Mouse (Mus musculus) midbrain, embryonic 15.5 days (tissue): Measurements from ENCODE around the gene Rer1. TPM values are rescaled to one million over a fixed set of nuclear protein-coding genes. Genes with fewer than 3 reads are reported as not detected.

Source experiments
- ATAC-seq: fragments of 200-750 bp; cut with Nextera tagmentation; replicated peaks from 2 replicates; pipeline ENCODE4 v1.8.0; 2017; ENCODE audit warnings: moderate TSS enrichment
- H3K27ac ChIP-seq: fragments of 300-500 bp; sonication (generic); 2 replicates; pipeline ENCODE4 v1.5.1; 2015; ENCODE audit warnings: mild to moderate bottlenecking, inconsistent platforms
- H3K27me3 ChIP-seq: fragments of 300-500 bp; sonication (generic); replicated peaks from 2 replicates; pipeline ENCODE4 v1.6.1; 2015; ENCODE audit warnings: inconsistent platforms
- H3K36me3 ChIP-seq: fragments of 300-500 bp; sonication (generic); replicated peaks from 2 replicates; pipeline ENCODE4 v1.6.1; 2015; ENCODE audit warnings: inconsistent platforms
- H3K4me1 ChIP-seq: fragments of 300-500 bp; sonication (generic); 2 replicates; pipeline ENCODE4 v1.6.1; 2015; ENCODE audit warnings: inconsistent platforms
- H3K4me2 ChIP-seq: fragments of 300-500 bp; sonication (generic); 2 replicates; pipeline ENCODE4 v1.6.1; 2015; ENCODE audit warnings: inconsistent platforms, mild to moderate bottlenecking, moderate library complexity
- H3K4me3 ChIP-seq: fragments of 300-500 bp; sonication (generic); 2 replicates; pipeline ENCODE4 v1.5.1; 2015; ENCODE audit warnings: mild to moderate bottlenecking, inconsistent platforms
- H3K9ac ChIP-seq: fragments of 300-500 bp; sonication (generic); 2 replicates; pipeline ENCODE4 v1.6.1; 2015; ENCODE audit warnings: mild to moderate bottlenecking, inconsistent platforms
- H3K9me3 ChIP-seq: fragments of 300-500 bp; sonication (generic); 2 replicates; pipeline ENCODE4 v1.6.1; 2016; ENCODE audit warnings: inconsistent platforms
- WGBS: fragments of 180-500 bp; shearing (Covaris S2); methylation state at CpG from one replicate; pipeline ENCODE4 v1.1.7; 2015; ENCODE audit warnings: mixed read lengths; 5-methylcytosine and 5-hydroxymethylcytosine counted together
- polyA plus RNA-seq: library from polyadenylated mRNA; unstranded; fragments of >200 nt; fragmentation: Nextera tagmentation; extraction: Ambion mirVana; gene quantifications from 2 replicates; pipeline ENCODE4 v1.2.1, GENCODE M21; 2015

The Rer1 gene
- polyA plus RNA-seq, 1 experiment from 2014 or later = 111 TPM

DNA sequence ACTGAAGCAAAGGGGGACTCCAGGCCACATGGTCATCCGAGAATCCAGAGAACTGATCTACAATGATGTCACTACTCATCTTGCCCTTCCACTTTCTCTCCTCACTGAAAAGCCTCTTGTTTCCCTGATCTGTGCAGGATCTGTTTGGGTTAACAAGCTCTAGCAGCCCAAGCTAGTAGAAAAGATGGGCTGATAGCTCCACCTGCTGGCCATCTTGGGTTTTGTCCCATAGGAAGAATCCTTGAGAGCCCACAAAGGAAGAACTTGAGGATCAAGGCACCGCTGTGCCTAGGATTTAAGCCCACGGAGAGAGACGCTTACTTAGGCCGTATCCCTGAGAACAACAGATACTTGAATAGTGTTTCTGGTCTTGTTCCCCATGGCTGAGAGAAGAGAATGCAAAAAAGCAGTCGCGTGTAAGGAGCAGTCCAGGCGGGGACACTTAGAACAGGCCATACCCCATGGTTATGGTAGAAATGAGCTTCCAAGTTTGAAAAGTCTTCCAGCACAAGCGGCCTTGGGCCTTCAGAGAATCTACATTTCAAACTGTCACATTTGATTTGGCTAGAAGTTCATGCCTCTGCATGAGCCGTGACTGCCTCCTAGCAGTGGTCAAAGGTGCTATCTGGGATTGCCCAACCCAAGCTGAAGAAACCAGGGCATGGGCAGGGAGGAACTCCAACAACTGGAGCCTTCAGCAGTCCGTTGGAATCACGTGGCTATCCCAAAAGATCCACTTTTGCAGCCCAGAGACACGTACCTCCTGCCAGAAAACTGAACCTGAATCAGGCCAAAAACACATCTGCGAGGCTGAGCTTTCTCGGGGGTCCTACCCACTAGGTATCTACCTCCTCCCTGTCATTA, 20.0 kb downstream of the Rer1 start:
- Histone ChIP-seq H3K4me2 (peak overlapping the region; percentile 84), H3K36me3 (peaks cover 23% of the 10 kb centered on the region), H3K27me3 (no peaks in the 10 kb centered on the region), H3K9me3 (no peaks in the 10 kb centered on the region), H3K4me1 (peaks cover 19% of the 10 kb centered on the region), H3K27ac (peak overlapping the region; percentile 64), H3K4me3 (peak overlapping the region; percentile 69), H3K9ac (peak overlapping the region; percentile 19; the same call in 1 of the 2 replicates)
- 4% methylated on average over 15 of the region's 15 CpGs for WGBS
- ATAC-seq = peak; percentile 66

DNA sequence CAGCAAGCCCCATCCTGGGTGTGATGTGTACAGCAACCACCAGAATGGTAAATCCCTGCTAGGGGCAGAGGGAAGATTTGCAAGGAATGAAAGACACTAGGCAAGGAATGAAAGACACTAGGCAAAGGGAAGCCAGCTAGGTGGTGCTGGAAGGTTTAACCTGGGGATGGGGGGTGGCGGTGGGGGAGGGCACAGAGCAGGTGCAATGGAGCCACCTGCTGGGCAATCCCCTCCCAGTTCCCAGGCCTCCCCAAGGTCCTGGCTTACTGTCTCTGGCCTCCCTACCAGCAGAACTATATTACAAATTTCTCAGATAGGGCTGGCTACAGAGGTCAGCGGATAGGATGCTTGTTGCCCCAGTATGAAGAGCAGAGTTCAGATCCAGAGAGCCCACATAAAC, 21.7 kb downstream of the Rer1 start:
- H3K4me3 ChIP-seq = no peak overlapping the region
- H3K4me1 ChIP-seq = peaks cover 19% of the 10 kb centered on the region
- WGBS = 63% methylated on average over 2 of the region's 2 CpGs
- no peak for ATAC-seq
- no peaks in the 10 kb centered on the region for H3K27me3 ChIP-seq
- H3K9ac ChIP-seq = no peak overlapping the region
- no peak overlapping the region for H3K27ac ChIP-seq
- H3K36me3 ChIP-seq = 0 out of 2 replicates have a peak, but pooled peaks cover 5% of the 10 kb centered on the region
- no peak overlapping the region for H3K4me2 ChIP-seq
- no peaks in the 10 kb centered on the region for H3K9me3 ChIP-seq

DNA sequence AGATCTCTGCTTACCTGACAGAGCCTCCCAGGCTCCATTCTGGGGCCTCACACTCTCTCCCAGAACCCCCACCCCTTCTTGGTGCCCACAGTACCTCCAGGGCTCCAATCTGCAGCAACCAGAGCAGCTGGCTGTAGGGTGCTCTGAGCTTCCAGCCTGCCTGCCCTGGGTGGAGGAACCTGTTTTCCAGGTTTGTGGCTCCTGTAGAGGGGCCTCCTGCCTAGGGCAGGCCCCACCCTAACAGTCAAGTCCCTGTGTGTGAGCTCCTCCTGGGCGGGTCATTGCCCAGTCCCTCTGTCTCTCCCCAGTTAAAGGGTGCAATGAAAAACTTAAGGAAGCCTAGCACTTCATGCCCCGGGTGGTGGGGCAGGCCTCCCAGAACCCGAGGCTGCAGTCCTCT, 22.3 kb downstream of the Rer1 start:
- no peaks in the 10 kb centered on the region for H3K9me3 ChIP-seq
- no peak overlapping the region for H3K4me2 ChIP-seq
- 0 out of 2 replicates have a peak, but pooled peaks cover 4% of the 10 kb centered on the region for H3K36me3 ChIP-seq
- no peak overlapping the region for H3K4me3 ChIP-seq
- H3K27me3 ChIP-seq = no peaks in the 10 kb centered on the region
- H3K27ac ChIP-seq = no peak overlapping the region
- ATAC-seq = no peak
- no peak overlapping the region for H3K9ac ChIP-seq
- WGBS = 45% methylated on average over 3 of the region's 3 CpGs
- H3K4me1 ChIP-seq = peaks cover 24% of the 10 kb centered on the region

DNA sequence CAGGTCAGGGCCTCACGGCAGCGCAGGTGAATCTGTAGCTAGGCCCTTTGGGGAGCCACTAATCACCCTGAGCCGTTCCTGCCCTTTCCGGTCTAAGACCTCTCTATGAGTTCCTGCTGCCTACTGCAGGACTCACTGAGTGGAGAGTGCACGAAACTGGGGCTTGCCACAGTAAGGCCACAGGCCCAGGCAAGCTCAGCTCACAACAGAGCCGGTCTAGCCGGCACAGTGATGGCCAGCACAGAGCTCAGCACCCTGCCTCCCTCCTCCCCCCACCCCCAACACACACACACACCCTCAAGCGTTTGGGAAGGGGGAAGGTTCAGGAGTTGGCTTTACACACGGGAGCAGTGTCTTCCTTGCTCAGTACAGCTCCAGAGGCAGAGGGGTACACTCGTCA, 27.9 kb downstream of the Rer1 start:
- Histone ChIP-seq H3K9ac (no peak overlapping the region), H3K27me3 (no peaks in the 10 kb centered on the region), H3K4me3 (no peak overlapping the region), H3K4me2 (no peak overlapping the region), H3K36me3 (no peaks in the 10 kb centered on the region), H3K4me1 (peaks cover 21% of the 10 kb centered on the region), H3K27ac (no peak overlapping the region), H3K9me3 (no peaks in the 10 kb centered on the region)
- ATAC-seq = no peak
- 43% methylated on average over 10 of the region's 10 CpGs for WGBS

DNA sequence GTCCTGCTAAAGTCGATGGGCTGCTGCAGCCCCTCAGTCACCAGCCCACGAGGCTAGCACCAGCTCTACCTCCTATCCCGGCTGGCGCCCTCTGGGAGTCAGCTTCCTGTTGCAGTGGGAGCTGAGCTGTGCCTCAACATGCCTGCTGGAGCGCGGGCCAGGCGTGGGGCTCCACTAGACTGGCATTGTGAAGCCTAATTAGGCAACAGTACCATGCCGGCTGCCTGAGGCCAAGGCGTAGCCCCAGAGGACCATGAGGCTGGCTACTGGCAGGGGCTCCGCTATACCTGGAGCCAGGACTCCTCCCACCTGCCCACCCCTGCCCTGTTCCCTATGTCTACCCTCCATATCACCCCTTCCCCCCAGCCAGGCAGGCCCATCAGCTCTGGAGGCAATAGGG, 29.5 kb downstream of the Rer1 start, which contains the start of gene Plch2:
Gene Plch2 (minus strand): TSS at position 61 of the 400 bp plus-strand sequence.
- no peak within 1 kb of the TSS for H3K4me3 ChIP-seq
- 65% methylated on average over 10 of the region's 10 CpGs for WGBS
- no peaks in the 10 kb centered on the region for H3K36me3 ChIP-seq
- no peak within 1 kb of the TSS for H3K4me2 ChIP-seq
- no peak for ATAC-seq
- peaks cover 21% of the 10 kb centered on the region for H3K4me1 ChIP-seq
- H3K9ac ChIP-seq = no peak within 1 kb of the TSS
- H3K27ac ChIP-seq = no peak within 1 kb of the TSS
- H3K27me3 ChIP-seq = no peaks in the 10 kb centered on the region
- no peaks in the 10 kb centered on the region for H3K9me3 ChIP-seq

DNA sequence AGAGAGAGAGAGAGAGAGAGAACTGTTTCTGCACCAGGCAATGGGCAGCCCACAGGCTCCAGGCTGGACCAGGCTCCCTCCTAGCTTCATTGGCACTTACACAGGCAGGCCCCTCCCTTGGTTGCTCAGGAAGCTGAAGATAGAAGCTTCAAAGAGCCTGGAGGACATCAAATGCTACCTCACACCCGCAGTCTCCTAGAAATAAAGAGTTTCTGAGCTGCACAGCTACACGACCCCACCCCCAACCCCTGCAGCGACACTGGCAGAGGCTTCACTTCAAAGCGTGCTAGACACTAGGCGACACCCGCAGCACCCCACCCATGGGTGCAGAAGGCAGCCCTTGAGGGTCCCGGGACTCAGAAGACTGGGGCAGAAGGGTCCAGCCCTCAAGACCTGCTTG, 36.1 kb downstream of the Rer1 start:
- Histone ChIP-seq H3K9me3 (no peaks in the 10 kb centered on the region), H3K36me3 (no peaks in the 10 kb centered on the region), H3K4me2 (no peak overlapping the region), H3K4me3 (no peak overlapping the region), H3K4me1 (peaks cover 4% of the 10 kb centered on the region; the same call in 1 of the 2 replicates), H3K27ac (no peak overlapping the region), H3K9ac (no peak overlapping the region), H3K27me3 (peaks cover 3% of the 10 kb centered on the region; the same call in 1 of the 2 replicates)
- WGBS = 79% methylated on average over 7 of the region's 7 CpGs
- no peak for ATAC-seq

DNA sequence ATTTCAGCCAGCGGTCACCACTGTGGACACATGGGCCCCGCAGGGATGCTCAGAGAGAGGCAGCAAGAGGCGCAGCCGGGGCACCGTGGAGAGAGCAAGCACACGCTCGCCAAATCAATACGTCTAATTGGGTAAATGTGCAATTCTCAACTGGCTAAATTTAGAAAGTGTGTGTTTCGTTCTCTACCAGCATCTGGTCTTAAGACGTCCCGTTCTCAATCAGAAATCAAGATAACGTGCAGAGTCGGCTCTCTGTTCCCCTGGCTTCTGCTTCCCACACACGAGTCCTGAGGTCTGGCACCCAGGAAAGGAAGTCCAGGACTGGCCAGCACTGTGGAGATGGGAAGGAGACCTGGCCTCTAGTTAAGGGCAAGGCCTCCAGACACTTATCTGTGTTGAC, 39.5 kb downstream of the Rer1 start:
- H3K4me2 ChIP-seq = no peak overlapping the region
- no peak overlapping the region for H3K4me3 ChIP-seq
- H3K4me1 ChIP-seq = peaks cover 19% of the 10 kb centered on the region
- H3K9me3 ChIP-seq = no peaks in the 10 kb centered on the region
- ATAC-seq = no peak
- H3K27ac ChIP-seq = no peak overlapping the region
- 83% methylated on average over 14 of the region's 14 CpGs for WGBS
- H3K27me3 ChIP-seq = peaks cover 30% of the 10 kb centered on the region
- no peaks in the 10 kb centered on the region for H3K36me3 ChIP-seq
- H3K9ac ChIP-seq = no peak overlapping the region

DNA sequence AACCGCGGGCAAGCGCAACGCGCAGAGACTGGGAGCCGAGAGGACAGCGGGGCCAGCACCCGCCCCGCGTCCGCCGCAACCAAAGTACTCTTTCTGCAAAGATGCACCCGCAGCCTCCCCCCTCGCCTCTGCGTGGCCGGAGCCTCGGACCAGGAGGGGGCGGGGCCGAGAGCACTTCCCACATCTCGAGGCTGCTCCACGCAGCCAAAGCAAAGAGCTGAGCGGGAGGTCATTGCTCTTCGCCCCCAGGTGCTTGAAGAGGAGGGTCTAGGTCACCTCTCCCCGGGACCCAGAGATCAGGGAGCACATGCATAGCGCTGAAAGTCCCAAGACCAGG, 42.9 kb downstream of the Rer1 start:
- no peak overlapping the region for H3K27ac ChIP-seq
- H3K9ac ChIP-seq = peak overlapping the region; percentile 64
- ATAC-seq = peak; percentile 32; the same call in 1 of the 2 replicates
- peak overlapping the region; percentile 58 for H3K4me3 ChIP-seq
- H3K36me3 ChIP-seq = no peaks in the 10 kb centered on the region
- H3K4me2 ChIP-seq = peak overlapping the region; percentile 82
- no peaks in the 10 kb centered on the region for H3K9me3 ChIP-seq
- peaks cover 32% of the 10 kb centered on the region for H3K27me3 ChIP-seq
- peaks cover 40% of the 10 kb centered on the region for H3K4me1 ChIP-seq
- 2% methylated on average over 22 of the region's 25 CpGs for WGBS

DNA sequence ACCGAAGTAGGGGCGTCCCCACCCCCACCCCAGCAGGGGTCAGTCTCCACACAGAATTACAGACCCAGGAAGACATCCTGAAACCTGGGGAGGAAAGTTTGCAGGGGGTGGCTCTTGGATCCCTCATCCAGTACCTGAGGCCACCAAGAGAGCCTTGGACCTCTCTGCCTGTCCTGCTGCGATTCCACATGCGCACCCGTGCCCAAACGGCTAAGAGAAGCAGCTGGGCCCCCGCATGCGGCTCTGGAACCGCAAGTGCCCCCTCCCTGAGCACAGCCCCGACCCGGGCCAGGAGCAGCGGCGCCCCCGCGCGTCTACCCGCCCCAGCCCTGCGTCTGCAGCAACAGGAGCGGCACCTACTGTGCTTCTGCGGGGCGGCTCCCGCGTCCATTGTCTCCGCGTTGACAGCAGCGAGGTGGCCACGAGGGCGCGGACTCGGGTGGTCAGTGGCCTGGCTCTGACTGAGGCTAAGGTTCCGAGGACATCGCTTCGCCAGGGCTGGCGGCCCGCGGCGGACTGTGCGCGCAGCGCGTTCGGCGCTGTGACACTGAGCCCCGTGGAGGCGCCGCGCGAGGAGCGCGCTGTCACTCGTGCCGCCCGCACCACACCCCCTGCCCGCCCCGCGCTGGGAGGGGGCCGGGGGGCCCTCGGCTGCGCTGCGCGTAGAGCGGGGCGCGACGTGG, 43.4 kb downstream of the Rer1 start:
- peak overlapping the region; percentile 82 for H3K4me2 ChIP-seq
- peak overlapping the region; percentile 64 for H3K9ac ChIP-seq
- no peak overlapping the region for H3K27ac ChIP-seq
- H3K27me3 ChIP-seq = peaks cover 32% of the 10 kb centered on the region
- peak; percentile 74 for ATAC-seq
- peaks cover 40% of the 10 kb centered on the region for H3K4me1 ChIP-seq
- H3K9me3 ChIP-seq = no peaks in the 10 kb centered on the region
- WGBS = 1% methylated on average over 55 of the region's 65 CpGs
- H3K4me3 ChIP-seq = peak overlapping the region; percentile 58
- H3K36me3 ChIP-seq = no peaks in the 10 kb centered on the region

DNA sequence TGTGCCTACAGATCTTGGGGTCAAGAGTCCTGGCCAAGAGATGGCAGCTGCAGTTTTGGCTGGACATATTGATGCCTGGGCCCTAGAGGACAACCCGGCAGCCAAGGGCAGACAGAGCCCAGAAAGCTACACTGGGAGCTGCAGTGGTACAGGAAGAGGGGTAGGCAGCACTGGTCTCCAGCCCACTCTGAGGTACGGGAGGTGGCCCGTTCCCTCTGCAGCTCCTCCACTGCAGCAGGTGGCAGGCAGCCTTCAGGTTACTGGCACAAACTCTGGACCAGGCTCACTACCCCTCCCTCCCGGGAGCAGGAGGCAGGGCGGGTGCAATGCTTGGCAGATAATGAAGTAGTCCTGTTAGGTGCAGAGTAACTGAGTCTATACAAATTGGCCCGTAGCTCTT, 45.5 kb downstream of the Rer1 start:
- Histone ChIP-seq H3K4me3 (0 out of 2 replicates have a peak overlapping the region, but pooled peaks have one; percentile 2), H3K4me1 (peaks cover 40% of the 10 kb centered on the region), H3K27ac (no peak overlapping the region), H3K27me3 (peaks cover 32% of the 10 kb centered on the region), H3K4me2 (peak overlapping the region; percentile 41), H3K9me3 (no peaks in the 10 kb centered on the region), H3K9ac (0 out of 2 replicates have a peak overlapping the region, but pooled peaks have one; percentile 27), H3K36me3 (no peaks in the 10 kb centered on the region)
- no peak for ATAC-seq
- 41% methylated on average over 6 of the region's 6 CpGs for WGBS

DNA sequence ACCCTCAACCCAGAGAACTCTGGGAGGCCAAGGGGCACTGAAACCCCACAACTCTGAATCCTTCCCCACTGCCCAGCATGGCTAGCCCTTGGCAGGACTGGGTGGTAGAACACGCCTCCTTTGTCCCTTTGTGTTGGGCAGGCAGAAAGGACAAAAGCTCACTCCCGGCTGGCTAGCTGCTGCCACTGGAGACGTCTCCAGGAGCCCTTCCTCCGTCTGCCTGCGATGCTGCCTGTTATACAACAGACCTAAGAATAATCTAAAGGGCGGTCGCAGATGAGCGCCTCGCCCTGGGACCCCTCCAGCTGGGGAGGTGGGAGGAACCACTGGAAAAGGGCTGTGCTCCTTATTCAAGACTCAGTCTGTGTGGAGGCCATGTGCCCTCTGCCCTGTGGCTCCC, 46.0 kb downstream of the Rer1 start:
- H3K27me3 ChIP-seq = peaks cover 29% of the 10 kb centered on the region
- peak overlapping the region; percentile 27; the same call in 1 of the 2 replicates for H3K9ac ChIP-seq
- peak overlapping the region; percentile 41 for H3K4me2 ChIP-seq
- WGBS = 6% methylated on average over 9 of the region's 9 CpGs
- H3K36me3 ChIP-seq = no peaks in the 10 kb centered on the region
- no peaks in the 10 kb centered on the region for H3K9me3 ChIP-seq
- ATAC-seq = peak; percentile 25; the same call in 1 of the 2 replicates
- H3K4me1 ChIP-seq = peaks cover 40% of the 10 kb centered on the region
- H3K27ac ChIP-seq = no peak overlapping the region
- peak overlapping the region; percentile 14; the same call in 1 of the 2 replicates for H3K4me3 ChIP-seq

DNA sequence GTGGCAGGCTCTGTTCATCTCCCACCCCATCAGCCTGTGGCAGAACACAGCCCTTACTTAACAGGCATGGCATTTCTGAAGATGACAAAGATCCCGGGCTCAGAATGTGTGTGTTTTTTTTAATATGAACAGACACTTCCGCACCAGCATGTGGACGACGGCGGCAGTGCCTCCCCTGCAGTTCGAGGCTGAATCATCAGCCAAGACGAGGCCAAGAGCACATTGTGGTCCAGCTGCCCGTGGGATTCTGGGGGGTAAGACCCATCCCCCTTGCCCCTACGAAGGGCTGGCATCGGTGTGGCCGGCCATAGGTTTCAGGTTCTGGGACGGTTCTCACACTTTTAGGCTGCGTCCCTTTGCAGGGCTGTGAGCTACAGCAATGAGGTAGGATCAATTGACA, 51.4 kb downstream of the Rer1 start:
- ATAC-seq = no peak
- no peak overlapping the region for H3K4me2 ChIP-seq
- 57% methylated on average over 13 of the region's 13 CpGs for WGBS

More for the DNA sequence above, 51.4 kb downstream of the Rer1 start:
- Histone ChIP-seq H3K36me3 (no peaks in the 10 kb centered on the region), H3K27me3 (no peaks in the 10 kb centered on the region; the same call in 1 of the 2 replicates), H3K4me1 (peaks cover 31% of the 10 kb centered on the region), H3K9ac (no peak overlapping the region), H3K27ac (no peak overlapping the region), H3K9me3 (no peaks in the 10 kb centered on the region), H3K4me3 (no peak overlapping the region)
